ENCODE assay signal across 8 mouse cellular contexts in genomic region chr14:120061096-120061495, GRCm38 (mm10). TPM values are rescaled to one million over a fixed set of nuclear protein-coding genes. Genes with fewer than 3 reads are reported as not detected.
DNase-seq lines count a peak whose midpoint lies in the region; ATAC-seq and TF ChIP-seq lines count a peak whose summit lies in the region.

No protein-coding gene starts in this region.

- peak; percentile 72 to 76 for DNase-seq in left cerebral cortex, adult 18-20 months (ENCODE audit: low spot score in 2 of 2)
- DNase-seq in left cerebral cortex, adult 11 months (ENCODE audit: low spot score), result no peak
- peak; percentile 35 for DNase-seq in adipocyte (ENCODE audit: low spot score)
- peak; percentile 67 to 75 for DNase-seq in cerebellum, postnatal 36 days
- peak; percentile 84 for DNase-seq in hindbrain, postnatal 0 days (ENCODE audit: low spot score)
- DNase-seq in lung, embryonic 14.5 days, result peak; percentile 87

- no peak overlapping the region for H3K27ac ChIP-seq in hindbrain, postnatal 0 days
- no peak overlapping the region for H3K27ac ChIP-seq in lung, embryonic 14.5 days (ENCODE audit: low read depth)
- no peak overlapping the region for H3K27ac ChIP-seq in small intestine, adult 2 months (ENCODE audit: insufficient read depth, low read depth, low read length)

- H3K4me2 ChIP-seq in hindbrain, postnatal 0 days (ENCODE audit: low read depth, low read length), result no peak overlapping the region
- no peak overlapping the region for H3K4me2 ChIP-seq in lung, embryonic 14.5 days

- no peak overlapping the region for H3K4me3 ChIP-seq in hindbrain, postnatal 0 days (ENCODE audit: low read length)
- no peak overlapping the region for H3K4me3 ChIP-seq in lung, embryonic 14.5 days (ENCODE audit: low read depth, low read length)
- no peak overlapping the region for H3K4me3 ChIP-seq in small intestine, adult 2 months (ENCODE audit: low read depth, low read length)

- H3K36me3 ChIP-seq in hindbrain, postnatal 0 days (ENCODE audit: insufficient read depth, low read length), result no peaks in the 10 kb centered on the region
- H3K36me3 ChIP-seq in lung, embryonic 14.5 days (ENCODE audit: insufficient read depth), result no peaks in the 10 kb centered on the region
- no peaks in the 10 kb centered on the region for H3K36me3 ChIP-seq in small intestine, adult 2 months (ENCODE audit: control insufficient read depth, insufficient read depth, low read length)

- peak; percentile 92 for TF ChIP-seq CTCF in hindbrain, postnatal 0 days (IDR thresholded peaks at IDR 0.05; ENCODE audit: low read depth)
- TF ChIP-seq CTCF in lung, embryonic 14.5 days (IDR thresholded peaks at IDR 0.05; ENCODE audit: low read depth), result peak; percentile 87
- TF ChIP-seq CTCF in small intestine, adult 2 months (IDR thresholded peaks at IDR 0.05; ENCODE audit: extremely low read depth, insufficient read length, insufficient replicate concordance, low read depth, low read length), result peak; percentile 41; the same call in 1 of the 2 replicates

- H3K27me3 ChIP-seq in hindbrain, postnatal 0 days (ENCODE audit: insufficient read depth, low read length), result no peaks in the 10 kb centered on the region
- H3K27me3 ChIP-seq in lung, embryonic 14.5 days (ENCODE audit: insufficient read depth, low read length), result no peaks in the 10 kb centered on the region
- no peaks in the 10 kb centered on the region for H3K27me3 ChIP-seq in small intestine, adult 2 months (ENCODE audit: control insufficient read depth, insufficient read depth, low read length)

- no peak for ATAC-seq in hindbrain, postnatal 0 days
- no peak for ATAC-seq in lung, embryonic 14.5 days (ENCODE audit: insufficient read depth)
- no peak for ATAC-seq in erythroblast, adult 5-6 weeks (replicated peaks; ENCODE audit: low FRiP score, poor library complexity, severe bottlenecking)

- 64% methylated on average over 9 of the region's 9 CpGs for WGBS in hindbrain, postnatal 0 days
- 57% methylated on average over 9 of the region's 9 CpGs for WGBS in lung, embryonic 14.5 days
- 54% methylated on average over 9 of the region's 9 CpGs for WGBS in small intestine, adult 2 months

- H3K9me3 ChIP-seq in hindbrain, postnatal 0 days (ENCODE audit: low read length), result no peaks in the 10 kb centered on the region
- no peaks in the 10 kb centered on the region for H3K9me3 ChIP-seq in lung, embryonic 14.5 days (ENCODE audit: low read depth, low read length)

- no peaks in the 10 kb centered on the region for H3K4me1 ChIP-seq in hindbrain, postnatal 0 days (ENCODE audit: insufficient read depth, low read length)
- no peaks in the 10 kb centered on the region for H3K4me1 ChIP-seq in lung, embryonic 14.5 days (ENCODE audit: insufficient read depth)
- H3K4me1 ChIP-seq in small intestine, adult 2 months (ENCODE audit: control insufficient read depth, insufficient read depth, insufficient read length, low read length), result no peaks in the 10 kb centered on the region

- no peak for TF ChIP-seq POLR2A in small intestine, adult 2 months (IDR thresholded peaks at IDR 0.05; ENCODE audit: low read depth, low read length)

- no peak overlapping the region for H3K9ac ChIP-seq in hindbrain, postnatal 0 days (replicated peaks; ENCODE audit: low read length)
- H3K9ac ChIP-seq in lung, embryonic 14.5 days, result no peak overlapping the region

RNA-seq across cellular contexts. Expression of gene Oxgr1, which starts 18.9 kb away (rescaled TPM):
- total RNA-seq in left cerebral cortex, adult 18-20 months (2021), result under 1 TPM in 1 of 2 experiments, not detected in 1; 0.12 TPM
- total RNA-seq in hindbrain, postnatal 0 days (2014; rRNA removed), result 0.22 and 0.68 TPM in 2 replicates
- polyA plus RNA-seq in hindbrain, postnatal 0 days (2015; fragmentation: Nextera tagmentation; extraction: Ambion mirVana), result 0.05 TPM in 1 of 2 replicates, not detected in the other
- 0.07 and 0.12 TPM in 2 replicates for polyA plus RNA-seq in lung, embryonic 14.5 days (2014; fragmentation: Nextera tagmentation; extraction: Ambion mirVana)
- not detected in 2 replicates for polyA plus RNA-seq in small intestine, adult 2 months (2012; rRNA removed)
- not detected in 2 replicates for total RNA-seq in erythroblast, adult 5-6 weeks (2015; ENCODE audit: low replicate concordance)
- total RNA-seq in erythroblast, adult 5-6 weeks (2017; ENCODE audit: low replicate concordance), result not detected in 2 replicates

Comparison
In these comparisons a context has a peak if more than half of its experiments do, and no peak if none do; other contexts are left out.
1. CTCF ChIP-seq: peak in every context shown above with its lines; median percentile 92 in hindbrain, postnatal 0 days; 87 in lung, embryonic 14.5 days; 41 in small intestine, adult 2 months.